Mouse (Mus musculus) telencephalon, adult 2 months (tissue): ENCODE measurements around the gene Sycp2l.

Experiments used
- DNase-seq: peaks from one replicate; pipeline ENCODE4 v3.0.0-alpha.2; 2011; ENCODE audit warnings: low read depth, low spot score

The Sycp2l gene

DNA sequence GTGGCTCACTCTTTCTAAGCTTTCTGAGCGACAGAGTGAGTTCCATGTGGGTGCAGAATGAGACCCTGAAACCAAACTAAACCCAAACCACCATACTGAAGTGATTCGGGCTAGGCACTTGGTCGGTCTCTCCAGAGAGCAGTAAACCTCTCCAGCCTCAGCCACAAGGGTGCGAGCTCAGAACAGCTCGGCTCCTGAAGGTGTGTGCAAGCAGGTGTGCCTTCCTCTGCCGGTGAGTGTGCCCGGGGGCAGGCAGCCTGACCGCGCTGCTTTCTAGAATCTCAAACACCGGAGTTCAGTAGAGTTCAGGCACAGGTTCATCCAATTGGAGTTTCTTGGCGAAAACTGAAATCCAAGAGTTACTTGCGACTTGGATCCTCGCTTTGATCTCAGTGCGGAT is at the start of gene Sycp2l:
Sycp2l (plus strand) TSS at position 368 of the 400 bp plus-strand sequence.
- DNase-seq, result no peak

GRCm38 (mm10) chr13:41067618-41068017 is 46.5 kb upstream of the Sycp2l start:
- DNase-seq, result no peak

GRCm38 (mm10) chr13:41071617-41072016 is 42.5 kb upstream of the Sycp2l start:
- DNase-seq, result no peak

DNA sequence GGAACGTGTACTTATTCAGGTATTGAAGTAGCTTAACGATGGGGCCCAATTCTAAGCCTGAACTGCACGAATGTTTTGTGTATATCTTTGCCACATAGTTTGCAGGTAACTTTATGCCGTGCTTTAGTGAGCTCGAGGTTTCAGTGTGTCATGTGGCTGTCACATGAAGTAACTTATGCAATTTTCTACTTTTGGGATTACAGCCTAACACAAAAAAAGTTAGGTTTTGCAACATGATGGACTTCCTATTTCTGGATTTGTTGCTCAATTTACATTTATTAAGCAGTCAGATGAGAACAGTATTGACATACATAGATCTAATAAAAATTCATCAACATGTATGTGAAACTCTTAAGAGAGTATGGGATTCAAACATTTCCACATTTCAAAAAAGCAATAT is 40.3 kb upstream of the Sycp2l start:
- no peak for DNase-seq

DNA sequence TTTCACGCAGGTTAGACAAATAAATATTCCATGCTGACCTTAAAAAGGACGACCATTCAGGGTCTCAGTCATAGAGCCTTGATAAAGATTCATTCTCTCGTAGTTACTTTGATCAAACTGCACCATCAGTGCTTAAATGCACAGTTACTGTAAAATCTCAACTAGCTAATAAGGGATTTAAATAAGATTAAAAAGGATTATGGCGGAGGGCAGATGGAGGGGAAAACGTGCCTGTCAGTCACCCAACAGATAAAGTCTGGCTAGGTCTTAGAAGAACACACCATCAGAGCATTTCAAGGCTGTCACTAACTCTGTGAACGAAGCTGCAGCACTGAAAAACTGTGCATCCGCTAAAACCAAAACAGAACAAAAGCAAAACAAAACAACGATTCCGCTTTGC is 36.2 kb upstream of the Sycp2l start:
- no peak for DNase-seq

- no peak for DNase-seq
Observed at GRCm38 (mm10) chr13:41078690-41079420, 35.3 kb upstream of the Sycp2l start.

GRCm38 (mm10) chr13:41079421-41079780 is 34.7 kb upstream of the Sycp2l start, which contains the start of gene Mak:
Mak (minus strand) TSS chr13:41079706.
- peak; percentile 23 for DNase-seq

DNA sequence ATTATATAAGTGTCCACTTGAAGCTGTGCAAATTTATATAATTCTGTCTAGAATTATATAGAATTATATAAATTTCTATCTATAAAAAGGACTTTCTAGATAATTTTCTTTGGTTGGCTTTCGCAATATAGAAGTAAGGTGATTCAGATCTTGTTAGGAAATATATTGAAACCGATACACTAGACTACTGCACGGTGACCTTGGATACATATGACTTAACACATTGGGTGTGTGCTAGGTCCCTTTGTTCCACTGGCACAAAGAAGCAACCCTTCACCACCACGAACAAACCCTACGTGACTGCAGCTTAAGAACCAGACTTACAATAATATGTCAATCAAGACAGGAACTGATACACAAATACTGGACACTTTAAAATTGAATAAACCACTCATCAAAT is 34.2 kb upstream of the Sycp2l start:
- DNase-seq, result no peak

GRCm38 (mm10) chr13:41080700-41081099 is 33.4 kb upstream of the Sycp2l start:
- no peak for DNase-seq

DNA sequence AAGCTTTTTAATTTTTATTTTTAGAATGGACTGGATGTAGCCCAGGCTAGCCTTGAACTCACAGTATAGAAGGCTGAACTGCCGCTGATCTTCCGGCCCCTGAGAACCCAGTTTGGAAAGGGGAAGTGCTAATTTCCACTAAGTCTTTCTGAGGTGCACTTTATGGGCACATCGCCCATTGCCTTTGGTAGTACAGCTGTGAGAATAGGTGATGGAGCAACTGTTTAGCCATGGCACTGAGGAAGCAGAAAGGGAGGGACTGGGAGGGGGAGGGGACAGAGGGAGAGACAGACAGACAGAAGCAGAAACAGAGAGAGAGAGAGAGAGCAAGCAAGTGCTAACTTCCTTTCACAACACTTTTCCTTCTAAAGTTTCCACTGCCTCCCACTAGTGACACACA is 29.6 kb upstream of the Sycp2l start:
- no peak for DNase-seq

DNA sequence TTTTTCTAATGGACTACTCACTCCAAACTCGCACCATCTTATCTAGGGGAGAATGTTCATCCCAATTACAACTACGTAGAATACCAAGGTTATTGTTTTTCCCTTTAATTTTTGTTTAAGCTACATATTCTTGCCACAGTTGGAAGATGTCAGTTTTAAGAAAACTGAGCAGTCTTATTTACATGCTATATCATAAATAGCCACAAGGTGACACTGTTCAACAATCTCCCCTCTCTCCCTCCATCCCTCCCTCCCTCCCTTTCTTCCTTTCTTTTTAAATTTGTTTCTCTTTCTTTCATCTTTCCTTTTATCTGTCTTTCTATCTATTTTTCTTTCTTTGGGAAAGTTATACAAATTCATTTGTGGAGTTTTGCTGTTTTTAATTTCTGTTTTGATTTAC is 29.0 kb upstream of the Sycp2l start:
- no peak for DNase-seq

- DNase-seq, result no peak
Observed at GRCm38 (mm10) chr13:41088746-41089145, 25.4 kb upstream of the Sycp2l start.

DNA sequence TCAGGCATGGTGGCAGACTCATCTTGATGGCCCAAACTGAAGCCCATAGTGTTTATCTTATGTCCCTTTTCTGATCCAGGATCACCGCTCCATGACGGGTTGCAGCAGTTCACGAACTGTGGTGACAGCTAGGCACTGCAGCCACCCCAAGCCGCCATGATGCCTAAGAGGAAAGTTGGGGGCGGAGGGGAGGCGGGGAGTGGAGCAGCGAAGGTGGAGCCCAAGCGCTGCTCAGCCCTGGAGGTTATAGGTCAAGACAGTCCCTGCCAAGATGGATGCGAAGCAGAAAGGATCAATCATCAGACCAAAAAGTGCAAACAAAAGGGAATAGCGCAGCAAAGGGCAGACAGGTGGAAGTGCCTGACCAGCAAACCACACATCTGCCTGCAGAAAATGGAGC is 22.8 kb upstream of the Sycp2l start:
- DNase-seq, result no peak

GRCm38 (mm10) chr13:41094160-41094559 is 19.9 kb upstream of the Sycp2l start:
- no peak for DNase-seq

DNA sequence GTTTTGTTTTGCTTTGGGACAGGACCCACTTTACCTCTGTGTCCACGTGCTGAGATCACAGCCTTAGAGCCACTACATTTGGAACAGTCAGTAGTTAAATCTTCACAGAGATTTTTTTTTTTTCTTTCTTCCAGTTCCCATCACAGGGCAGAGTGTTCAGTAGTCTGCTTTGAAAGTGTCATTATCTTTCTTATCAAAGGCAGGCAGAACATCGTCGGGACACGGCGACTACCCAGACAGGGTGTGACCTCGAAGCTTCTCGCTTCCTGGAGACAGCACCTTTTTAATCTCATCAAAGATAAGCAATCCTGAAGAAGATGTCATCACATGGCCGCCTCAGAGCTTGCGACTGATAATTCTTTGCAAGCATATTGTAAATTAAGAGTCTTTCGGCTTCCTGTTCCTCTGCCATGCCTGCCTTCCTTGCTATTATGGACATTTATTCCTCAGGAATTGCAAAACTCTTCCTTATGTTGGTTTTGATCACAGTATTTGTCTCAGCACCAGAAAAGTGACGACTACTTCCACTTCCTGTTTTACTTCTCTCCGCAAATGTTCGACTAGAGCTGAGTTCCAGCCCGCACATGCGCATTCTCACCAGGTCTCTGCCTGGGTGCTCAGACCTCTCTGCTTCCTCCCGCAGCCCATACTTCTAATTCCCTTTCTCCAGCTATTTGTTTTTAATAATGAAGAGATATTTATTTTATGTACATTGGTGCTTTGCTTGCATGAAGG is 16.6 kb upstream of the Sycp2l start:
- no peak for DNase-seq

DNA sequence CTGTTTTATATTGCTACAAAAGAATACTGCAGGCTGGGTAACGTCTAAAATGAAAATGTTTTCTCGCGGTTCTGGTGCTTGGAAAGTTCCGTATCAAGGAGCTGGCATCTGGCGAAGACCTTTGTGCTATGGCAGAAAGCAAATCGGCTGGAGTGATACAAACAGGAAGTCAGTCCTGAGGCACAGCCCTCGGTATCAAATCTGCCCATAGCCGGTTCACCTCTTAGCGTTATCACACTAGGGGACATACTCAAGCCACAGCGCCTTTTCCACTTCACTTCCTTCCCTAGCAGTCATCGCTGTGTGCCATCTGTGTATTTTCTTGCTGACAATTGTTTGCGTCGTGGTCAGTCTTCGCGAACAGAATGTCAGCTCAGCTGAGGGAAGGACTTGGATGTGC is 15.8 kb upstream of the Sycp2l start:
- DNase-seq, result no peak

GRCm38 (mm10) chr13:41100031-41100430 is 14.1 kb upstream of the Sycp2l start:
- no peak for DNase-seq

DNA sequence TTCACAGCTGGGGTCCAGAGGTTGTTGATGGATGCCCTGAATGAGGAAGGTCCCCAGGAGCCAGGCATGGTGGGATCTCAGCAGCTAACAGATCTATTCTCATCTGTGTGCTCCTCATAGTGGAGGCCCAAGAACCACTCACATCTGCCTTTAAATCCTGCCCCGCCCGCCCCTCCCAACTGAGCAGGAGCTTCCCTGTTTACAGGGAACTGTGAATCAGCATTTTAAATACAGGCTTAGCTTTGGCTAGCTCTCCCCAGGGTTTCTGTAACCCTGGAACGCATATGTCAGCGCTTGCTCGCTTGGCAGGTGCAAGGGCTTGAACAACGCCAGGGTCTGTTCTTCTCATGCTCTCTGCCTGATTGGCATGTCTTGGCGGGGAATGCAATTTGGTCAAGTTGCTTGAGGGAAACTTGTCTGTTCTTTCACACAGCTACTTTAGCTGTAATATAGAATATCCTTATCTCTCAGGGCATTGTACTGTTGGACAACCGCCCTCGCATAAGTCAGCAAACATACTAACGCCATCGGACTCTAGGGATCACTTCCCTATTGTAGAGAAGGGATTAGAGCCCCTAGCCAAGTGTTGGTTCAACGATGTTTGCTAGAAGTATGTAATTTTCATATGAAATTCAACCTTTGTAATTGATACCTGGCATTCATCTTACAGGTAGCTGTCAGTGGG is 10.1 kb upstream of the Sycp2l start:
- DNase-seq, result no peak

DNA sequence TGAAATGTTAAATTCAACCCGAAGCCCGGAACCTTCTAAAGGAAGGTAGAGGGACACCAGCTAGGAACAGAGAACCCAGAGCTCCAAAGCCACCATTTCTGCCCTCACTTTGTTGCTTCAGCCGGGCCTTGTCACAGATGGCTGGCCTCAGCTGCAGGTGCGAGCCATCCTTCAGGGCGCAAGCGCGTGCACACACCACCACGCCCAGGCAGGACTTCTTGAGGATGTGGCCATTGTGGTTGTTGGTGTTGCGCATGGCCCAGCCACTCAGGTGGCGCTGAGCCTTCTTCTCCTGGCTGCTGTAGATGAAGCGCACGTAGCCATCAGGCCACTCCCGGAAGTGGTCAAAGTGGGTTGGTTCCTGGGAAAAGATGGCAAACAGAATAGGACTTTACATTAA is 8.6 kb upstream of the Sycp2l start:
- DNase-seq, result no peak

GRCm38 (mm10) chr13:41110935-41111334 is 3.2 kb upstream of the Sycp2l start, which contains the start of gene Gcm2:
Gcm2 (minus strand) TSS chr13:41111035.
- DNase-seq, result no peak

GRCm38 (mm10) chr13:41119152-41119945 is 5.2 kb downstream of the Sycp2l start:
- no peak for DNase-seq
